Mouse (Mus musculus): ENCODE measurements around the gene Dpysl4. TPM values are rescaled to one million over a fixed set of nuclear protein-coding genes. Genes with fewer than 3 reads are reported as not detected.

Dpysl4 gene
- total and polyA plus RNA-seq, 3 experiments = not detected

GRCm38 (mm10) chr7:139130361-139130760, 44.6 kb downstream of the Dpysl4 start:
- TF ChIP-seq RAD21 (IDR thresholded peaks at IDR 0.05; ENCODE audit: low read depth, low read length) (no peak), MXI1 (IDR thresholded peaks at IDR 0.05; ENCODE audit: low read depth, low read length) (no peak), KAT2A (IDR thresholded peaks at IDR 0.05; ENCODE audit: insufficient replicate concordance, low read length) (no peak), MAZ (IDR thresholded peaks at IDR 0.05; ENCODE audit: low read depth, low read length) (no peak), MYC (IDR thresholded peaks at IDR 0.05; ENCODE audit: low read depth, low read length) (no peak), TCF12 (IDR thresholded peaks at IDR 0.05; ENCODE audit: low read depth, low read length) (no peak), JUN (IDR thresholded peaks at IDR 0.05; ENCODE audit: insufficient read depth, low read depth, low read length) (no peak), GABPA (IDR thresholded peaks at IDR 0.05; ENCODE audit: insufficient replicate concordance, low read depth, low read length) (no peak), TBP (conservative IDR thresholded peaks at IDR 0.05; ENCODE audit: low read depth, low read length) (no peak), E2F4 (IDR thresholded peaks at IDR 0.05; ENCODE audit: insufficient replicate concordance, low read depth, low read length) (no peak)
- Histone ChIP-seq H3K4me3 (replicated peaks in 1 of 3; ENCODE audit: low read depth in 2 of 3, low read length in 2 of 3, poor library complexity in 1 of 3) (no peak overlapping the region), H3K9ac (ENCODE audit: insufficient read depth, low read depth) (no peak overlapping the region), H3K79me2 (replicated peaks; ENCODE audit: control insufficient read depth, extremely low read depth, insufficient read depth, poor library complexity, severe bottlenecking) (no peaks in the 10 kb centered on the region), H3K27me3 (replicated peaks) (peaks cover 78% of the 10 kb centered on the region), H3K4me1 (ENCODE audit: control insufficient read depth in 1 of 2, insufficient read depth in 2 of 2) (no peaks in the 10 kb centered on the region), H3K27ac (ENCODE audit: insufficient read depth, low read depth) (no peak overlapping the region), H3K4me2 (ENCODE audit: insufficient read depth, low read depth, poor library complexity, severe bottlenecking) (no peak overlapping the region), H3K9me3 (replicated peaks; ENCODE audit: low read length) (no peaks in the 10 kb centered on the region), H3K36me3 (replicated peaks in 1 of 2; ENCODE audit: control insufficient read depth in 1 of 2, insufficient read depth in 1 of 2, low read length in 1 of 2) (no peaks in the 10 kb centered on the region)
- DNase-seq (ENCODE audit: extremely low read depth) = no peak
- in situ Hi-C loops (cut with MboI; ENCODE audit: low pct_ligation_motif_present, low pct_unique_long_range_greater_than_20kb, low sequenced_read_pairs) (no loop called here), dilution Hi-C loops (cut with MboI; ENCODE audit: extremely low pct_ligation_motif_present, extremely low pct_unique_long_range_greater_than_20kb, low sequenced_read_pairs) (no loop called here)

GRCm38 (mm10) chr7:139131538-139131937, 45.7 kb downstream of the Dpysl4 start:
- Histone ChIP-seq H3K27me3 (replicated peaks) (peaks cover 87% of the 10 kb centered on the region), H3K9ac (ENCODE audit: insufficient read depth, low read depth) (no peak overlapping the region), H3K36me3 (replicated peaks in 1 of 2; ENCODE audit: control insufficient read depth in 1 of 2, insufficient read depth in 1 of 2, low read length in 1 of 2) (no peaks in the 10 kb centered on the region), H3K9me3 (replicated peaks; ENCODE audit: low read length) (no peaks in the 10 kb centered on the region), H3K27ac (ENCODE audit: insufficient read depth, low read depth) (no peak overlapping the region), H3K4me3 (replicated peaks in 1 of 3; ENCODE audit: low read depth in 2 of 3, low read length in 2 of 3, poor library complexity in 1 of 3) (no peak overlapping the region), H3K4me1 (ENCODE audit: control insufficient read depth in 1 of 2, insufficient read depth in 2 of 2) (no peaks in the 10 kb centered on the region), H3K79me2 (replicated peaks; ENCODE audit: control insufficient read depth, extremely low read depth, insufficient read depth, poor library complexity, severe bottlenecking) (no peaks in the 10 kb centered on the region), H3K4me2 (ENCODE audit: insufficient read depth, low read depth, poor library complexity, severe bottlenecking) (no peak overlapping the region)
- in situ Hi-C loops (cut with MboI; ENCODE audit: low pct_ligation_motif_present, low pct_unique_long_range_greater_than_20kb, low sequenced_read_pairs) (no loop called here), dilution Hi-C loops (cut with MboI; ENCODE audit: extremely low pct_ligation_motif_present, extremely low pct_unique_long_range_greater_than_20kb, low sequenced_read_pairs) (no loop called here)
- no peak for TF ChIP-seq TCF12 (IDR thresholded peaks at IDR 0.05; ENCODE audit: low read depth, low read length)
- TF ChIP-seq RAD21 (IDR thresholded peaks at IDR 0.05; ENCODE audit: low read depth, low read length) = no peak
- no peak for TF ChIP-seq NELFE (IDR thresholded peaks at IDR 0.05; ENCODE audit: low read depth, low read length)
- no peak for TF ChIP-seq BHLHE40 (IDR thresholded peaks at IDR 0.05; ENCODE audit: low read depth, low read length)
- no peak for TF ChIP-seq POLR2A (IDR thresholded peaks at IDR 0.05; ENCODE audit: low read depth, low read length)
- no peak for TF ChIP-seq RCOR1 (conservative IDR thresholded peaks at IDR 0.05; ENCODE audit: low read depth, low read length)
- no peak for TF ChIP-seq MAZ (IDR thresholded peaks at IDR 0.05; ENCODE audit: low read depth, low read length)
- DNase-seq (ENCODE audit: extremely low read depth) = no peak

- in situ Hi-C loops (cut with MboI; ENCODE audit: low pct_ligation_motif_present, low pct_unique_long_range_greater_than_20kb, low sequenced_read_pairs) = no loop called here
- no peak for TF ChIP-seq BHLHE40 (IDR thresholded peaks at IDR 0.05; ENCODE audit: low read depth, low read length)
- no peak for TF ChIP-seq KAT2A (IDR thresholded peaks at IDR 0.05; ENCODE audit: insufficient replicate concordance, low read length)
- Histone ChIP-seq H3K4me1 (ENCODE audit: control insufficient read depth in 1 of 2, insufficient read depth in 2 of 2) (no peaks in the 10 kb centered on the region), H3K27ac (ENCODE audit: insufficient read depth, low read depth) (no peak overlapping the region), H3K79me2 (replicated peaks; ENCODE audit: control insufficient read depth, extremely low read depth, insufficient read depth, poor library complexity, severe bottlenecking) (no peaks in the 10 kb centered on the region), H3K4me3 (replicated peaks in 1 of 3; ENCODE audit: low read depth in 2 of 3, low read length in 2 of 3, poor library complexity in 1 of 3) (no peak overlapping the region), H3K9ac (ENCODE audit: insufficient read depth, low read depth) (no peak overlapping the region), H3K27me3 (replicated peaks) (peaks cover 93% of the 10 kb centered on the region), H3K36me3 (replicated peaks in 1 of 2; ENCODE audit: control insufficient read depth in 1 of 2, insufficient read depth in 1 of 2, low read length in 1 of 2) (no peaks in the 10 kb centered on the region), H3K9me3 (replicated peaks; ENCODE audit: low read length) (no peaks in the 10 kb centered on the region), H3K4me2 (ENCODE audit: insufficient read depth, low read depth, poor library complexity, severe bottlenecking) (no peak overlapping the region)
- dilution Hi-C loops (cut with MboI; ENCODE audit: extremely low pct_ligation_motif_present, extremely low pct_unique_long_range_greater_than_20kb, low sequenced_read_pairs) = no loop called here
- DNase-seq (ENCODE audit: extremely low read depth) = no peak
Measured at GRCm38 (mm10) chr7:139133446-139133845, 47.6 kb downstream of the Dpysl4 start.

Data from CH12.LX (cell line).